Mouse (Mus musculus): ENCODE measurements around the gene Olfr1090.

The Olfr1090 gene

GRCm38 (mm10) chr2:86758893-86759292, at the start of gene Olfr1090:
Gene Olfr1090, minus strand, starts transcription at chr2:86758993.
- DNase-seq: no peak

GRCm38 (mm10) chr2:86782179-86782578, 23.4 kb upstream of the Olfr1090 start, which contains the start of gene Olfr1093:
Gene Olfr1093, plus strand, starts transcription at chr2:86782479.
- no peak for DNase-seq

- no peak for DNase-seq
These were observed 2.3 kb upstream of the Olfr1090 start for GRCm38 (mm10) chr2:86761050-86761449.

- no peak for DNase-seq
These were observed 25.2 kb downstream of the Olfr1090 start, which contains the start of gene Olfr1089 for GRCm38 (mm10) chr2:86733601-86734000. Gene Olfr1089, minus strand, starts transcription at chr2:86733701.

Data from cerebellum, adult 11 months (tissue).